Mouse (Mus musculus): Measurements from ENCODE around the gene Negr1. TPM values are rescaled to one million over a fixed set of nuclear protein-coding genes. Genes with fewer than 3 reads are reported as not detected.

Gene Negr1
- total and polyA plus RNA-seq, 3 experiments, result not detected

- no peak for DNase-seq (ENCODE audit: extremely low read depth)
- no peak for TF ChIP-seq ZKSCAN1 (IDR thresholded peaks at IDR 0.05; ENCODE audit: borderline replicate concordance, low read depth, low read length)
- no peak for TF ChIP-seq TCF12 (IDR thresholded peaks at IDR 0.05; ENCODE audit: low read depth, low read length)
- no peak for TF ChIP-seq SMC3 (IDR thresholded peaks at IDR 0.05; ENCODE audit: low read depth, low read length)
- TF ChIP-seq KAT2A (IDR thresholded peaks at IDR 0.05; ENCODE audit: insufficient replicate concordance, low read length), result no peak
- no peak for TF ChIP-seq MAX (IDR thresholded peaks at IDR 0.05; ENCODE audit: low read length)
- TF ChIP-seq SIN3A (IDR thresholded peaks at IDR 0.05; ENCODE audit: low read length), result no peak
- TF ChIP-seq ZNF384 (IDR thresholded peaks at IDR 0.05; ENCODE audit: low read depth, low read length), result no peak
- no peak for TF ChIP-seq CTCF (conservative IDR thresholded peaks at IDR 0.05 in 1 of 2, IDR thresholded peaks at IDR 0.05 in 1 of 2; ENCODE audit: low read depth in 2 of 2, low read length in 2 of 2)
- no peak for TF ChIP-seq RCOR1 (conservative IDR thresholded peaks at IDR 0.05; ENCODE audit: low read depth, low read length)
- TF ChIP-seq IRF4 (IDR thresholded peaks at IDR 0.05; ENCODE audit: low read depth, low read length), result no peak
- TF ChIP-seq MEF2A (IDR thresholded peaks at IDR 0.05; ENCODE audit: borderline replicate concordance, low read depth, low read length), result no peak
- TF ChIP-seq RAD21 (IDR thresholded peaks at IDR 0.05; ENCODE audit: low read depth, low read length), result no peak
- no peak for TF ChIP-seq HCFC1 (IDR thresholded peaks at IDR 0.05; ENCODE audit: low read depth, low read length)
- TF ChIP-seq NELFE (IDR thresholded peaks at IDR 0.05; ENCODE audit: low read depth, low read length), result no peak
- TF ChIP-seq MAFK (IDR thresholded peaks at IDR 0.05; ENCODE audit: insufficient replicate concordance, low read length), result no peak
- no peak for TF ChIP-seq UBTF (IDR thresholded peaks at IDR 0.05; ENCODE audit: low read depth, low read length)
- no peak for TF ChIP-seq E2F4 (IDR thresholded peaks at IDR 0.05; ENCODE audit: insufficient replicate concordance, low read depth, low read length)
- Histone ChIP-seq H3K27ac (ENCODE audit: insufficient read depth, low read depth) (no peak overlapping the region), H3K79me2 (replicated peaks; ENCODE audit: control insufficient read depth, extremely low read depth, insufficient read depth, poor library complexity, severe bottlenecking) (no peaks in the 10 kb centered on the region), H3K27me3 (replicated peaks) (no peaks in the 10 kb centered on the region), H3K9ac (ENCODE audit: insufficient read depth, low read depth) (no peak overlapping the region), H3K9me3 (replicated peaks; ENCODE audit: low read length) (peaks cover 22% of the 10 kb centered on the region), H3K4me2 (ENCODE audit: insufficient read depth, low read depth, poor library complexity, severe bottlenecking) (no peak overlapping the region), H3K36me3 (replicated peaks in 1 of 2; ENCODE audit: control insufficient read depth in 1 of 2, insufficient read depth in 1 of 2, low read length in 1 of 2) (no peaks in the 10 kb centered on the region), H3K4me3 (replicated peaks in 1 of 3; ENCODE audit: low read depth in 2 of 3, low read length in 2 of 3, poor library complexity in 1 of 3) (no peak overlapping the region), H3K4me1 (ENCODE audit: control insufficient read depth in 1 of 2, insufficient read depth in 2 of 2) (no peaks in the 10 kb centered on the region)
- dilution Hi-C loops (cut with MboI; ENCODE audit: extremely low pct_ligation_motif_present, extremely low pct_unique_long_range_greater_than_20kb, low sequenced_read_pairs), result no loop called here
- in situ Hi-C loops (cut with MboI; ENCODE audit: low pct_ligation_motif_present, low pct_unique_long_range_greater_than_20kb, low sequenced_read_pairs), result no loop called here
Measured at GRCm38 (mm10) chr3:156662553-156662952, 101.0 kb downstream of the Negr1 start.

GRCm38 (mm10) chr3:156672560-156672959 is 111.0 kb downstream of the Negr1 start:
- no peak overlapping the region for H3K27ac ChIP-seq (ENCODE audit: insufficient read depth, low read depth)
- DNase-seq (ENCODE audit: extremely low read depth), result no peak
- peaks cover 19% of the 10 kb centered on the region for H3K9me3 ChIP-seq (replicated peaks; ENCODE audit: low read length)
- H3K4me2 ChIP-seq (ENCODE audit: insufficient read depth, low read depth, poor library complexity, severe bottlenecking), result no peak overlapping the region
- no peak for TF ChIP-seq TBP (conservative IDR thresholded peaks at IDR 0.05; ENCODE audit: low read depth, low read length)
- no peak for TF ChIP-seq PAX5 (IDR thresholded peaks at IDR 0.05; ENCODE audit: low read length)
- TF ChIP-seq GABPA (IDR thresholded peaks at IDR 0.05; ENCODE audit: insufficient replicate concordance, low read depth, low read length), result no peak
- no peak for TF ChIP-seq MEF2A (IDR thresholded peaks at IDR 0.05; ENCODE audit: borderline replicate concordance, low read depth, low read length)
- no peak for TF ChIP-seq BHLHE40 (IDR thresholded peaks at IDR 0.05; ENCODE audit: low read depth, low read length)
- TF ChIP-seq MXI1 (IDR thresholded peaks at IDR 0.05; ENCODE audit: low read depth, low read length), result no peak
- TF ChIP-seq RCOR1 (conservative IDR thresholded peaks at IDR 0.05; ENCODE audit: low read depth, low read length), result no peak
- TF ChIP-seq MAFK (IDR thresholded peaks at IDR 0.05; ENCODE audit: insufficient replicate concordance, low read length), result no peak
- TF ChIP-seq ZNF384 (IDR thresholded peaks at IDR 0.05; ENCODE audit: low read depth, low read length), result no peak
- TF ChIP-seq POLR2A (IDR thresholded peaks at IDR 0.05; ENCODE audit: low read depth, low read length), result no peak
- no peak for TF ChIP-seq HCFC1 (IDR thresholded peaks at IDR 0.05; ENCODE audit: low read depth, low read length)
- dilution Hi-C loops (cut with MboI; ENCODE audit: extremely low pct_ligation_motif_present, extremely low pct_unique_long_range_greater_than_20kb, low sequenced_read_pairs), result no loop called here
- no peaks in the 10 kb centered on the region for H3K27me3 ChIP-seq (replicated peaks)
- H3K9ac ChIP-seq (ENCODE audit: insufficient read depth, low read depth), result no peak overlapping the region
- H3K79me2 ChIP-seq (replicated peaks; ENCODE audit: control insufficient read depth, extremely low read depth, insufficient read depth, poor library complexity, severe bottlenecking), result no peaks in the 10 kb centered on the region; the same call in 1 of the 2 replicates
- no peaks in the 10 kb centered on the region for H3K36me3 ChIP-seq (replicated peaks in 1 of 2; ENCODE audit: control insufficient read depth in 1 of 2, insufficient read depth in 1 of 2, low read length in 1 of 2)
- in situ Hi-C loops (cut with MboI; ENCODE audit: low pct_ligation_motif_present, low pct_unique_long_range_greater_than_20kb, low sequenced_read_pairs), result no loop called here
- H3K4me1 ChIP-seq (ENCODE audit: control insufficient read depth in 1 of 2, insufficient read depth in 2 of 2), result peaks cover 0 to 11% of the 10 kb centered on the region in 2 experiments; a peak in 2 of 4 replicates
- no peak overlapping the region for H3K4me3 ChIP-seq (replicated peaks in 1 of 3; ENCODE audit: low read depth in 2 of 3, low read length in 2 of 3, poor library complexity in 1 of 3)
